In the genomic region with DNA sequence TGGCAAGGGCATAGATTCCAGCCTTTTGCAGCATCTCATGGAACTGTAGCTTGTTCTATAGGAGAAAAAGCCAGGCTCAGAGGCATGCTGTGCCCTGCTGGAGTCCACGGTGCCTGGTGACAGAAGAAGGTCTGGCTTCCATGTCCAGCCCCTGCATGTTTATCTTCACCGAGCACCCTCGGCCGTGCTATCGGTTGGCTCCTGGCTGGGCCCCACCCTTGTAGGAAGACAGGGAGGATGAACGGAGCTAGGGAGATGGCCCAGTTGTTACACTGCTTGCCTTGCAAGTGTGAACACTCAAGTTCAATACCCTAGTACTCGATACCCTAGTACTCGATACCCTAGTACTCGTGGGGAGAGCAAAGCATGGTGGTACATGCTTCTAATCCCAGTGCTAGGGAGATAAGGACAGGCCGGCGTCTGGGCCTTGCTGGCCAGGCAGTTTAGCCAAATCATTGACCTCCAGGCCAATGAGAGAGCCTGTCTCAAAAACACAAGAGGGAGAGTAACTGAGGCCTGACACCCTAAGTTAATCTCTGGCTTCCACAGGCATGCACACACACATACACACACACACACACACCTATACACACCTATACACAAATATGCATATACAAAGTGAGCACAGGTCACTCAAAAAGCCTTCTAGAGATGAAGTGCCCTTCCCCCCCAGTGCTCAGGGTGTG, we compare ENCODE assay signal across 32 mouse cellular contexts. TPM values are rescaled to one million over a fixed set of nuclear protein-coding genes. Genes with fewer than 3 reads are reported as not detected.
DNase-seq lines count a peak whose midpoint lies in the region; ATAC-seq and TF ChIP-seq lines count a peak whose summit lies in the region.
"Had no signal": no experiment of that assay in that cellular context is flagged by ENCODE, and none has a peak within 500 bp of the region (broad histone marks: within the 10 kb centered on the region; RNA-seq: fewer than 3 reads in every experiment).

No protein-coding gene starts in this region.

- H3K4me1 ChIP-seq in heart, embryonic 12.5 days (replicated peaks), result peaks cover 7% of the 10 kb centered on the region
- H3K4me1 ChIP-seq in heart, adult 2 months (ENCODE audit: control insufficient read depth, insufficient read depth, low read length), result peaks cover 1% of the 10 kb centered on the region; the same call in 1 of the 2 replicates
- peaks cover 0 to 30% of the 10 kb centered on the region in 2 experiments; a peak in 3 of 4 replicates for H3K4me1 ChIP-seq in liver, embryonic 14.5 days (replicated peaks; ENCODE audit: control insufficient read depth in 2 of 2, insufficient read depth in 2 of 2, low read length in 1 of 2)
- H3K4me1 ChIP-seq in midbrain, embryonic 14.5 days (ENCODE audit: control insufficient read depth, insufficient read depth, low read length), result peaks cover 4% of the 10 kb centered on the region; the same call in 1 of the 2 replicates
- H3K4me1 ChIP-seq: limb, embryonic 15.5 days; lung, embryonic 15.5 days had no signal

- ATAC-seq in heart, embryonic 12.5 days (ENCODE audit: insufficient number of reproducible peaks, low FRiP score), result peak; percentile 89
- ATAC-seq in liver, embryonic 14.5 days (ENCODE audit: insufficient read depth), result peak; percentile 89
- no peak for ATAC-seq in midbrain, embryonic 14.5 days (ENCODE audit: low FRiP score, low TSS enrichment)
- ATAC-seq: CD4-positive, CD25-positive, alpha-beta regulatory T cell, adult 4 months; forebrain, embryonic 15.5 days; intestine, postnatal 0 days had no signal

- no peak overlapping the region for H3K4me2 ChIP-seq in heart, embryonic 12.5 days
- H3K4me2 ChIP-seq in liver, embryonic 14.5 days (ENCODE audit: low read depth), result peak overlapping the region; percentile 31; the same call in 1 of the 2 replicates
- no peak overlapping the region for H3K4me2 ChIP-seq in midbrain, embryonic 14.5 days (ENCODE audit: low read length)
- H3K4me2 ChIP-seq: forebrain, embryonic 15.5 days; hindbrain, embryonic 14.5 days; limb, embryonic 15.5 days; lung, embryonic 15.5 days; midbrain, embryonic 12.5 days; neural tube, embryonic 13.5 days had no signal

- H3K79me2 ChIP-seq in heart, adult 2 months (replicated peaks; ENCODE audit: control insufficient read depth, insufficient read depth, low read length), result no peaks in the 10 kb centered on the region

- intact Hi-C loops in heart, adult 2 months (cut with DNase I), result no loop called here

- TF ChIP-seq CTCF in heart, adult 2 months (IDR thresholded peaks at IDR 0.05), result no peak
- TF ChIP-seq CTCF in liver, embryonic 14.5 days (IDR thresholded peaks at IDR 0.05; ENCODE audit: low read depth), result no peak

- DNase-seq in heart, adult 2 months, result no peak
- peak; percentile 79 for DNase-seq in liver
- peak in 2 of 3 experiments; percentile 13 to 43 for DNase-seq in liver, embryonic 14.5 days (ENCODE audit: low read depth in 3 of 3, low spot score in 3 of 3)
- no peak for DNase-seq in ovary, postnatal 14 days (ENCODE audit: low spot score)
- DNase-seq in cerebellum, postnatal 4 days (ENCODE audit: low spot score in 2 of 2), result no peak
- no peak for DNase-seq in midbrain, embryonic 14.5 days
- DNase-seq: adrenal gland, postnatal 25 days; cerebellum, adult 8-10 months; cerebellum, postnatal 25 days; gastrocnemius, postnatal 25 days; heart, adult 18-20 months; kidney, adult 9 months; kidney, postnatal 10 days; layer of hippocampus, postnatal 36 days; lung, postnatal 36 days; thymus, postnatal 14 days had no signal

- no peak for TF ChIP-seq EP300 in heart, adult 2 months (IDR thresholded peaks at IDR 0.05; ENCODE audit: insufficient read depth, low read depth, low read length)
- TF ChIP-seq EP300 in liver, embryonic 14.5 days (IDR thresholded peaks at IDR 0.05; ENCODE audit: low read depth), result peak; percentile 62

- 0 out of 2 replicates have a peak, but pooled peaks cover 3% of the 10 kb centered on the region for H3K27me3 ChIP-seq in heart, embryonic 12.5 days (replicated peaks)
- no peaks in the 10 kb centered on the region for H3K27me3 ChIP-seq in heart, adult 2 months (ENCODE audit: control insufficient read depth, insufficient read depth, low read length)
- H3K27me3 ChIP-seq in liver, embryonic 14.5 days (ENCODE audit: control insufficient read depth, insufficient read depth, low read length), result no peaks in the 10 kb centered on the region
- H3K27me3 ChIP-seq in midbrain, embryonic 14.5 days (ENCODE audit: control insufficient read depth, insufficient read depth, low read length), result no peaks in the 10 kb centered on the region
- H3K27me3 ChIP-seq: forebrain, embryonic 15.5 days; limb, embryonic 15.5 days; lung, embryonic 15.5 days; midbrain, embryonic 12.5 days; neural tube, embryonic 13.5 days had no signal

- WGBS in heart, embryonic 12.5 days, result 58% methylated on average over 11 of the region's 11 CpGs
- WGBS in heart, adult 2 months, result 76% methylated on average over 11 of the region's 11 CpGs
- 61% methylated on average over 11 of the region's 11 CpGs for WGBS in liver, embryonic 14.5 days (ENCODE audit: insufficient replicate concordance)
- WGBS in midbrain, embryonic 14.5 days, result 89% methylated on average over 11 of the region's 11 CpGs

- no peaks in the 10 kb centered on the region for H3K36me3 ChIP-seq in heart, embryonic 12.5 days
- no peaks in the 10 kb centered on the region for H3K36me3 ChIP-seq in heart, adult 2 months (ENCODE audit: control insufficient read depth, insufficient read depth, low read length)
- no peaks in the 10 kb centered on the region for H3K36me3 ChIP-seq in liver, embryonic 14.5 days (replicated peaks; ENCODE audit: control insufficient read depth, insufficient read depth, low read depth)
- no peaks in the 10 kb centered on the region for H3K36me3 ChIP-seq in midbrain, embryonic 14.5 days (ENCODE audit: control insufficient read depth, insufficient read depth, low read length)
- H3K36me3 ChIP-seq: forebrain, embryonic 10.5 days; forebrain, embryonic 15.5 days; limb, embryonic 10.5 days; limb, embryonic 15.5 days; lung, embryonic 15.5 days; midbrain, embryonic 12.5 days; neural tube, embryonic 13.5 days had no signal

- no peaks in the 10 kb centered on the region for H3K9me3 ChIP-seq in heart, embryonic 12.5 days (replicated peaks)
- H3K9me3 ChIP-seq in liver, embryonic 14.5 days (ENCODE audit: control insufficient read depth, low read length), result no peaks in the 10 kb centered on the region
- no peaks in the 10 kb centered on the region for H3K9me3 ChIP-seq in midbrain, embryonic 14.5 days (ENCODE audit: control insufficient read depth, low read length)
- H3K9me3 ChIP-seq: forebrain, embryonic 10.5 days; forebrain, embryonic 15.5 days; limb, embryonic 10.5 days; limb, embryonic 15.5 days; lung, embryonic 15.5 days; midbrain, embryonic 12.5 days; neural tube, embryonic 13.5 days had no signal

- H3K4me3 ChIP-seq in heart, embryonic 12.5 days, result no peak overlapping the region
- no peak overlapping the region for H3K4me3 ChIP-seq in heart, adult 2 months
- H3K4me3 ChIP-seq in liver, embryonic 14.5 days (ENCODE audit: insufficient read depth in 1 of 2, low read depth in 2 of 2, low read length in 2 of 2), result no peak overlapping the region
- H3K4me3 ChIP-seq in midbrain, embryonic 14.5 days (replicated peaks; ENCODE audit: low read depth, low read length), result no peak overlapping the region
- H3K4me3 ChIP-seq: forebrain, embryonic 10.5 days; forebrain, embryonic 15.5 days; limb, embryonic 10.5 days; limb, embryonic 15.5 days; lung, embryonic 15.5 days; midbrain, embryonic 12.5 days; neural tube, embryonic 13.5 days had no signal

- H3K27ac ChIP-seq in heart, embryonic 12.5 days (ENCODE audit: poor library complexity, severe bottlenecking), result no peak overlapping the region
- no peak overlapping the region for H3K27ac ChIP-seq in heart, adult 2 months
- H3K27ac ChIP-seq in liver, embryonic 14.5 days, result peak overlapping the region; percentile 43
- no peak overlapping the region for H3K27ac ChIP-seq in midbrain, embryonic 14.5 days (replicated peaks; ENCODE audit: low read depth, low read length)
- H3K27ac ChIP-seq: forebrain, embryonic 10.5 days; forebrain, embryonic 15.5 days; hindbrain, embryonic 14.5 days; limb, embryonic 10.5 days; limb, embryonic 15.5 days; lung, embryonic 15.5 days; midbrain, embryonic 12.5 days; neural tube, embryonic 13.5 days had no signal

- H3K9ac ChIP-seq in heart, embryonic 12.5 days, result no peak overlapping the region
- no peak overlapping the region for H3K9ac ChIP-seq in heart, adult 2 months (ENCODE audit: low read depth, low read length)
- H3K9ac ChIP-seq in liver, embryonic 14.5 days (replicated peaks), result no peak overlapping the region
- no peak overlapping the region for H3K9ac ChIP-seq in midbrain, embryonic 14.5 days (replicated peaks; ENCODE audit: low read length)
- H3K9ac ChIP-seq: forebrain, embryonic 15.5 days; hindbrain, embryonic 14.5 days; limb, embryonic 15.5 days; lung, embryonic 15.5 days; midbrain, embryonic 12.5 days; neural tube, embryonic 13.5 days had no signal

- TF ChIP-seq POLR2A in heart, adult 2 months (IDR thresholded peaks at IDR 0.05; ENCODE audit: insufficient read depth, low read depth, low read length), result no peak

RNA-seq across cellular contexts. Expression of gene Scn10a, which starts 9.4 kb away (rescaled TPM):
- 0.86 and 1.1 TPM in 2 replicates for polyA plus RNA-seq in heart, embryonic 12.5 days (2016; fragmentation: Nextera tagmentation; extraction: Ambion mirVana)
- under 1 TPM; 0.37 to 0.70 TPM for total RNA-seq in heart, adult 2 months (2021)
- 0.64 and 1.4 TPM in 2 replicates for polyA plus RNA-seq in heart, adult 2 months (2012; rRNA removed)
- 0.08 and 0.11 TPM in 2 replicates for polyA plus RNA-seq in liver, embryonic 14.5 days (2012; rRNA removed)
- polyA plus RNA-seq in liver, embryonic 14.5 days (2014; fragmentation: Nextera tagmentation; extraction: Ambion mirVana), result 0.06 TPM in 1 of 2 replicates, not detected in the other
- 0.04 TPM in 1 of 2 replicates, not detected in the other for polyA plus RNA-seq in midbrain, embryonic 14.5 days (2014; fragmentation: Nextera tagmentation; extraction: Ambion mirVana)
- total RNA-seq: adrenal gland, adult 18-20 months; adrenal gland, postnatal 25 days; gastrocnemius, adult 18-20 months; gastrocnemius, postnatal 25 days; hematopoietic stem cell, adult 5-6 weeks; layer of hippocampus, postnatal 36 days; megakaryocyte, adult 5-6 weeks had no signal
- polyA plus RNA-seq: CD4-positive, CD25-positive, alpha-beta regulatory T cell, adult 4 months; forebrain, embryonic 10.5 days; hindbrain, embryonic 14.5 days; intestine, postnatal 0 days; large intestine, adult 2 months; limb, embryonic 10.5 days; limb, embryonic 15.5 days; midbrain, embryonic 12.5 days had no signal

Comparison
In these comparisons a context has a peak if more than half of its experiments do, and no peak if none do; other contexts are left out.
1. DNase-seq: peak in liver (single experiment) and liver, embryonic 14.5 days (2 of 3); none in heart, adult 2 months (0 of 2), ovary, postnatal 14 days (single experiment), cerebellum, postnatal 4 days (0 of 2) and midbrain, embryonic 14.5 days (single experiment).